Mouse (Mus musculus) bone marrow, adult 2 months (tissue): ENCODE results near the gene Gtf2h1.

Experiments used
- CTCF ChIP-seq: fragments of 200-500 bp; IDR thresholded peaks from 2 replicates; pipeline ENCODE4 v1.5.1; 2011; ENCODE audit warnings: low read length, control low read depth; ENCODE audit not compliant: control insufficient read depth, insufficient read depth
- POLR2A ChIP-seq: fragments of 200-500 bp; IDR thresholded peaks from 2 replicates; pipeline ENCODE4 v1.6.1; 2011; ENCODE audit warnings: low read depth, mild to moderate bottlenecking, control low read depth, low read length, borderline replicate concordance; ENCODE audit not compliant: control insufficient read depth

GRCm38 (mm10) chr7:46851026-46851425, 55.1 kb downstream of the Gtf2h1 start:
- no peak for TF ChIP-seq POLR2A
- TF ChIP-seq CTCF: no peak
